Mouse (Mus musculus) limb, embryonic 13.5 days (tissue): ENCODE measurements around the gene Cdc42ep1. TPM values are rescaled to one million over a fixed set of nuclear protein-coding genes. Genes with fewer than 3 reads are reported as not detected.

ENCODE experiments used
- ATAC-seq: fragments of 200-750 bp; cut with Nextera tagmentation; 2 replicates; pipeline ENCODE4 v1.8.0; 2017; ENCODE audit warnings: low read depth, moderate number of reproducible peaks, moderate TSS enrichment; ENCODE audit not compliant: low FRiP score
- H3K27ac ChIP-seq: fragments of 300-500 bp; sonication (generic); 2 replicates; pipeline ENCODE4 v1.5.1; 2015; ENCODE audit warnings: inconsistent platforms, mild to moderate bottlenecking, moderate library complexity
- H3K27me3 ChIP-seq: fragments of 300-500 bp; sonication (generic); 2 replicates; pipeline ENCODE4 v1.6.1; 2015; ENCODE audit warnings: mild to moderate bottlenecking, inconsistent platforms
- H3K36me3 ChIP-seq: fragments of 300-500 bp; sonication (generic); 2 replicates; pipeline ENCODE4 v1.6.1; 2015; ENCODE audit warnings: inconsistent platforms, mild to moderate bottlenecking, moderate library complexity
- H3K4me1 ChIP-seq: fragments of 300-500 bp; sonication (generic); 2 replicates; pipeline ENCODE4 v1.6.1; 2015; ENCODE audit warnings: inconsistent platforms
- H3K4me2 ChIP-seq: fragments of 300-500 bp; sonication (generic); replicated peaks from 2 replicates; pipeline ENCODE4 v1.6.1; 2015; ENCODE audit warnings: inconsistent platforms, mild to moderate bottlenecking, moderate library complexity
- H3K4me3 ChIP-seq: fragments of 300-500 bp; sonication (generic); 2 replicates; pipeline ENCODE4 v1.5.1; 2015; ENCODE audit warnings: moderate library complexity, mild to moderate bottlenecking, inconsistent platforms
- H3K9ac ChIP-seq: fragments of 300-500 bp; sonication (generic); 2 replicates; pipeline ENCODE4 v1.6.1; 2015; ENCODE audit warnings: mild to moderate bottlenecking, inconsistent platforms
- H3K9me3 ChIP-seq: fragments of 300-500 bp; sonication (generic); 2 replicates; pipeline ENCODE4 v1.6.1; 2016; ENCODE audit warnings: inconsistent platforms
- WGBS: fragments of 180-500 bp; shearing (Covaris S2); methylation state at CpG from one replicate; pipeline ENCODE4 v1.1.7; 2015; 5-methylcytosine and 5-hydroxymethylcytosine counted together
- polyA plus RNA-seq: library from polyadenylated mRNA; unstranded; fragments of >200 nt; fragmentation: Nextera tagmentation; extraction: Ambion mirVana; gene quantifications from 2 replicates; pipeline ENCODE4 v1.2.1, GENCODE M21; 2015

Cdc42ep1 gene
- polyA plus RNA-seq, 1 experiment from 2014 or later: 19.1 TPM

- Histone ChIP-seq H3K4me2 (no peak within 1 kb of the TSS), H3K27ac (no peak within 1 kb of the TSS), H3K27me3 (peaks cover 6% of the 10 kb centered on the region), H3K36me3 (no peaks in the 10 kb centered on the region), H3K9me3 (no peaks in the 10 kb centered on the region), H3K9ac (no peak within 1 kb of the TSS), H3K4me1 (no peaks in the 10 kb centered on the region), H3K4me3 (no peak within 1 kb of the TSS)
- WGBS: 78% methylated on average over 8 of the region's 8 CpGs
- ATAC-seq: no peak
Observed at GRCm38 (mm10) chr15:78855303-78855965, 13.0 kb downstream of the Cdc42ep1 start, which contains the start of gene Lgals2. Gene Lgals2 (minus strand): TSS chr15:78855529.

GRCm38 (mm10) chr15:78857009-78857408 is 14.6 kb downstream of the Cdc42ep1 start:
- Histone ChIP-seq H3K4me1 (no peaks in the 10 kb centered on the region), H3K9ac (no peak overlapping the region), H3K36me3 (no peaks in the 10 kb centered on the region), H3K27me3 (no peaks in the 10 kb centered on the region), H3K9me3 (no peaks in the 10 kb centered on the region), H3K27ac (no peak overlapping the region), H3K4me2 (no peak overlapping the region), H3K4me3 (no peak overlapping the region)
- 76% methylated on average over 7 of the region's 7 CpGs for WGBS
- no peak for ATAC-seq

GRCm38 (mm10) chr15:78859311-78859710 is 16.9 kb downstream of the Cdc42ep1 start:
- H3K9ac ChIP-seq: no peak overlapping the region
- no peak overlapping the region for H3K27ac ChIP-seq
- H3K4me3 ChIP-seq: no peak overlapping the region
- no peaks in the 10 kb centered on the region for H3K9me3 ChIP-seq
- no peak overlapping the region for H3K4me2 ChIP-seq
- ATAC-seq: no peak
- no peaks in the 10 kb centered on the region for H3K36me3 ChIP-seq
- no peaks in the 10 kb centered on the region for H3K27me3 ChIP-seq
- WGBS: 72% methylated on average over 4 of the region's 4 CpGs
- H3K4me1 ChIP-seq: 0 out of 2 replicates have a peak, but pooled peaks cover 10% of the 10 kb centered on the region

GRCm38 (mm10) chr15:78859714-78860113 is 17.3 kb downstream of the Cdc42ep1 start:
- no peak overlapping the region for H3K4me2 ChIP-seq
- H3K9ac ChIP-seq: no peak overlapping the region
- no peaks in the 10 kb centered on the region for H3K27me3 ChIP-seq
- H3K4me3 ChIP-seq: no peak overlapping the region
- H3K36me3 ChIP-seq: no peaks in the 10 kb centered on the region
- no peaks in the 10 kb centered on the region for H3K9me3 ChIP-seq
- no peak for ATAC-seq
- 0 out of 2 replicates have a peak, but pooled peaks cover 10% of the 10 kb centered on the region for H3K4me1 ChIP-seq
- H3K27ac ChIP-seq: no peak overlapping the region
- 73% methylated on average over 6 of the region's 6 CpGs for WGBS

GRCm38 (mm10) chr15:78862280-78862679 is 19.9 kb downstream of the Cdc42ep1 start:
- Histone ChIP-seq H3K4me3 (no peak overlapping the region), H3K9ac (no peak overlapping the region), H3K36me3 (no peaks in the 10 kb centered on the region), H3K4me2 (no peak overlapping the region), H3K9me3 (no peaks in the 10 kb centered on the region), H3K4me1 (0 out of 2 replicates have a peak, but pooled peaks cover 10% of the 10 kb centered on the region), H3K27me3 (no peaks in the 10 kb centered on the region), H3K27ac (no peak overlapping the region)
- ATAC-seq: no peak
- 88% methylated on average over 5 of the region's 5 CpGs for WGBS

GRCm38 (mm10) chr15:78863154-78863553 is 20.7 kb downstream of the Cdc42ep1 start:
- no peak overlapping the region for H3K27ac ChIP-seq
- H3K4me1 ChIP-seq: peaks cover 11% of the 10 kb centered on the region; the same call in 1 of the 2 replicates
- WGBS: 74% methylated on average over 2 of the region's 2 CpGs

GRCm38 (mm10) chr15:78863852-78864253 is 21.4 kb downstream of the Cdc42ep1 start:
- Histone ChIP-seq H3K4me2 (no peak overlapping the region), H3K27me3 (no peaks in the 10 kb centered on the region), H3K9me3 (no peaks in the 10 kb centered on the region), H3K36me3 (no peaks in the 10 kb centered on the region), H3K27ac (no peak overlapping the region; the same call in 1 of the 2 replicates), H3K4me3 (no peak overlapping the region), H3K9ac (no peak overlapping the region), H3K4me1 (peaks cover 18% of the 10 kb centered on the region)
- no peak for ATAC-seq
- WGBS: 44% methylated on average over 13 of the region's 13 CpGs

More at GRCm38 (mm10) chr15:78863154-78863553, 20.7 kb downstream of the Cdc42ep1 start:
- no peak overlapping the region for H3K9ac ChIP-seq
- no peaks in the 10 kb centered on the region for H3K27me3 ChIP-seq
- ATAC-seq: no peak
- no peaks in the 10 kb centered on the region for H3K36me3 ChIP-seq
- no peak overlapping the region for H3K4me2 ChIP-seq
- H3K9me3 ChIP-seq: no peaks in the 10 kb centered on the region
- H3K4me3 ChIP-seq: no peak overlapping the region

GRCm38 (mm10) chr15:78868398-78868797 is 26.0 kb downstream of the Cdc42ep1 start:
- WGBS: 13% methylated on average over 9 of the region's 9 CpGs
- peak; percentile 57; the same call in 1 of the 2 replicates for ATAC-seq
- H3K27me3 ChIP-seq: no peaks in the 10 kb centered on the region
- H3K9ac ChIP-seq: no peak overlapping the region; the same call in 1 of the 2 replicates
- H3K27ac ChIP-seq: peak overlapping the region; percentile 67
- H3K4me2 ChIP-seq: no peak overlapping the region
- H3K9me3 ChIP-seq: no peaks in the 10 kb centered on the region
- H3K36me3 ChIP-seq: no peaks in the 10 kb centered on the region
- H3K4me3 ChIP-seq: no peak overlapping the region
- H3K4me1 ChIP-seq: peaks cover 16% of the 10 kb centered on the region

GRCm38 (mm10) chr15:78868826-78869233 is 26.4 kb downstream of the Cdc42ep1 start:
- no peak overlapping the region; the same call in 1 of the 2 replicates for H3K9ac ChIP-seq
- no peak overlapping the region for H3K4me3 ChIP-seq
- 56% methylated on average over 7 of the region's 7 CpGs for WGBS
- no peaks in the 10 kb centered on the region for H3K9me3 ChIP-seq
- peak overlapping the region; percentile 67 for H3K27ac ChIP-seq
- H3K4me2 ChIP-seq: no peak overlapping the region
- H3K4me1 ChIP-seq: peaks cover 13% of the 10 kb centered on the region
- no peaks in the 10 kb centered on the region for H3K36me3 ChIP-seq
- ATAC-seq: peak; percentile 38; the same call in 1 of the 2 replicates
- no peaks in the 10 kb centered on the region for H3K27me3 ChIP-seq

GRCm38 (mm10) chr15:78869775-78870174 is 27.4 kb downstream of the Cdc42ep1 start:
- H3K27ac ChIP-seq: no peak overlapping the region
- no peaks in the 10 kb centered on the region for H3K27me3 ChIP-seq
- H3K9ac ChIP-seq: no peak overlapping the region
- peaks cover 13% of the 10 kb centered on the region for H3K4me1 ChIP-seq
- no peak for ATAC-seq
- no peak overlapping the region for H3K4me2 ChIP-seq
- H3K36me3 ChIP-seq: no peaks in the 10 kb centered on the region
- H3K9me3 ChIP-seq: no peaks in the 10 kb centered on the region
- WGBS: 27% methylated on average over 6 of the region's 6 CpGs
- no peak overlapping the region for H3K4me3 ChIP-seq

- Histone ChIP-seq H3K4me3 (no peak overlapping the region), H3K9me3 (no peaks in the 10 kb centered on the region), H3K4me2 (no peak overlapping the region), H3K9ac (no peak overlapping the region), H3K27ac (no peak overlapping the region), H3K4me1 (peaks cover 30% of the 10 kb centered on the region), H3K27me3 (no peaks in the 10 kb centered on the region), H3K36me3 (no peaks in the 10 kb centered on the region)
- 49% methylated on average over 5 of the region's 5 CpGs for WGBS
- ATAC-seq: no peak
Observed at GRCm38 (mm10) chr15:78872021-78872608, 29.7 kb downstream of the Cdc42ep1 start.

GRCm38 (mm10) chr15:78873803-78874435 is 31.5 kb downstream of the Cdc42ep1 start:
- no peak overlapping the region for H3K4me2 ChIP-seq
- H3K4me1 ChIP-seq: peaks cover 30% of the 10 kb centered on the region
- H3K9me3 ChIP-seq: no peaks in the 10 kb centered on the region
- no peaks in the 10 kb centered on the region for H3K27me3 ChIP-seq
- no peak overlapping the region for H3K27ac ChIP-seq
- no peak for ATAC-seq
- 53% methylated on average over 13 of the region's 13 CpGs for WGBS
- H3K4me3 ChIP-seq: no peak overlapping the region
- no peak overlapping the region for H3K9ac ChIP-seq
- H3K36me3 ChIP-seq: no peaks in the 10 kb centered on the region
